Mouse (Mus musculus) NIH3T3 (cell line): ENCODE measurements around the gene B9d2.

ENCODE experiments used
- DNase-seq: peaks from one replicate; pipeline ENCODE4 v3.0.0-alpha.2; 2012; ENCODE audit warnings: low read depth

The B9d2 gene

DNA sequence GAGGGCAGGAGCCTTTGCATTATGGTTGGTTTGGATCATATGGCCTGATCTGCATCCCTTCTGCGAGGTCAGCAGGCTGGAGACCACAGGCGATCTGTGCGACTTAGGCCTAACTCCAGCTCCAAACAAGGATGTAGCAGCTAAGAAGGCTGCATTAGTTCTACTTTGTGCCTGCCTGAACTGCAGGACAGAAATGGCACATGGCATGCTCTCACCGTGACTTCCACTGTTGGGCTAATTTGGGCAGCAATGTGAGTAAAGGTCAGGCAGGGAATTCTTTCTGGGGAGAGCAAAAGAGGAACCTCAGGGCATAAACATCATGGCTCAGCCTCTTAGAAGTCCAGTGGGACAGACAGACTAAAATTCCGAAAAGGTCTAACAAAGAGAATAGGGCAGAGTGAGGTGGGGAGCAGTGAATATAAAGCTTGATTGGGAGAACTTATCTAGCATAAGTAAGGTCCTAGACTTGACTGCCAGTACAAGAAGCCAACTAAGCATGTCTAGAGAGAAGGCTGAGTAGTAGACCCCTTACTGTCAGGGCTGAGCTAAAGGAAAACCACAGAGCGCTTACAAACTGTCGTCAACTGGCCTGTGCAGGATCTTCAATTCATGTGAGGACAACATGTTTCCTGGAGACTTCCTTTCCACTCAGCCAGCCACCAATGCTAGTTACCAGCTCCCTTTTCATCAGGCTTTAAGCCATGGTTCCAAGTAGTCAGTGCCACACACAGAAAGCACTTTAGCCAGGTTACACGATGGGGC is 50.9 kb downstream of the B9d2 start:
- no peak for DNase-seq

DNA sequence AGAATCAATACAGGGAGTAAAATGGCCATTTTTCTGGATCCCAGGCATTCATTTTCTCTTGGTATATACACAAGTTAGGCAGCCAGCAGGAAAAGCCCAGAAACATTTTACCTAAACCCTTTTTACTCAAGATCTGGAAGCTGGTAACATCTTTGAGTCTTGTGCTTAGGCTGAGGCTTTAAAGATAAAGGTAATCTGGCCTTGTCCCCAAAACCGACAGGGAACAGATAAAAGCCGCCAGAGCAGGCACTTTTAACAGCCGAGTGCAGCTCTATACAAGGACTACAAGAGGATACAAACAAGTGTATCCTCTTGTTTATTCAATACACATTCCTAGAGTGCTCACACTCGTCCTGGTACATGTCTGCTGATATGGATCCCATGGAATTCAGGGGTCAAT is 54.4 kb downstream of the B9d2 start:
- no peak for DNase-seq
